Mouse (Mus musculus) stomach, postnatal 0 days (tissue): ENCODE measurements around the gene Ccr1.

Experiments used
- CTCF ChIP-seq: IDR thresholded peaks from 2 replicates; pipeline ENCODE4 v1.5.1; 2016; ENCODE audit warnings: antibody characterized with exemption, low read depth, mild to moderate bottlenecking, moderate library complexity
- EP300 ChIP-seq: optimal IDR thresholded peaks from 2 replicates; pipeline ENCODE3; 2016; ENCODE audit warnings: antibody characterized with exemption

- TF ChIP-seq CTCF (no peak), EP300 (no peak)
These were observed 37.6 kb downstream of the Ccr1 start for GRCm38 (mm10) chr9:123930926-123931325.
